8 mouse cellular contexts compared by ENCODE assay signal in the genomic region with DNA sequence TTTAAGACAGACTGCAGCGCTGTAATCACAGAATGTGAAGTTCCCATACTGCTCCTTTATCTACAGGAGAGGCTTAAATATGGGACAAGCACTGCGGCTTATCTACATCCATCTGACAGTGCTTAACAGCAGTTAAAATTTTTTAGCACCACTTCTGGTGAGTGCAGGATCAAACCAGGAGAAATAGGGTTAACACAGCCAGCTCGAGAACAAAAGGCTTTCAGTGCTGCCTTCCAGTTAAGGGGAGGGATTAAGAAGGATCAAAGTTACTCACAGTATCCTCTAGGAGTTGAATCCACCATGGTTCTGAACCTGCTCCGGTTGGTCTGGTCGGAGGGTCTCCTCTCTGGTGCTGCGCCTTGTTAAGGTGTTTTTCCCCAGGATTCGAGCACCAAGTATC. TPM values are rescaled to one million over a fixed set of nuclear protein-coding genes. Genes with fewer than 3 reads are reported as not detected.
DNase-seq lines count a peak whose midpoint lies in the region; ATAC-seq and TF ChIP-seq lines count a peak whose summit lies in the region.
"Not testable (repeated sequence)": the region's sequence is repeated elsewhere in the genome, so short reads cannot be mapped to it uniquely, and the experiment has no call there.

No protein-coding gene starts in this region.

- not testable (repeated sequence) for TF ChIP-seq EP300 in ES-Bruce4 (IDR thresholded peaks at IDR 0.05; ENCODE audit: insufficient read depth, low read depth, low read length)

- 18% methylated on average over 7 of the region's 7 CpGs for WGBS in embryonic facial prominence, embryonic 10.5 days
- 12% methylated on average over 7 of the region's 7 CpGs for WGBS in forebrain, embryonic 16.5 days
- WGBS in heart, embryonic 16.5 days: 16% methylated on average over 7 of the region's 7 CpGs
- WGBS in intestine, embryonic 16.5 days: 13% methylated on average over 7 of the region's 7 CpGs
- WGBS in limb, embryonic 13.5 days: 9% methylated on average over 7 of the region's 7 CpGs
- 14% methylated on average over 7 of the region's 7 CpGs for WGBS in lung, embryonic 16.5 days
- 12% methylated on average over 7 of the region's 7 CpGs for WGBS in neural tube, embryonic 12.5 days

- TF ChIP-seq CTCF in ES-Bruce4 (IDR thresholded peaks at IDR 0.05; ENCODE audit: low read depth, low read length): not testable (repeated sequence)

- DNase-seq in embryonic facial prominence, embryonic 10.5 days (ENCODE audit: low spot score): peak; percentile 24

- not testable (repeated sequence) for H3K27ac ChIP-seq in ES-Bruce4 (ENCODE audit: insufficient read depth, low read length); heart, embryonic 16.5 days (ENCODE audit: low read length); intestine, embryonic 16.5 days (ENCODE audit: low read length); limb, embryonic 13.5 days; lung, embryonic 16.5 days (ENCODE audit: low read length); neural tube, embryonic 12.5 days
- peak overlapping the region; percentile 89 for H3K27ac ChIP-seq in embryonic facial prominence, embryonic 10.5 days (replicated peaks)
- peak overlapping the region; percentile 96 for H3K27ac ChIP-seq in forebrain, embryonic 16.5 days (ENCODE audit: low read length)

- not testable (repeated sequence) for H3K36me3 ChIP-seq in ES-Bruce4 (ENCODE audit: control insufficient read depth, insufficient read depth, low read length, poor library complexity, severe bottlenecking); embryonic facial prominence, embryonic 10.5 days (replicated peaks); forebrain, embryonic 16.5 days (ENCODE audit: control insufficient read depth, insufficient read depth); heart, embryonic 16.5 days (ENCODE audit: control insufficient read depth, insufficient read depth); intestine, embryonic 16.5 days (ENCODE audit: control insufficient read depth, insufficient read depth, low read length); limb, embryonic 13.5 days; lung, embryonic 16.5 days (ENCODE audit: control insufficient read depth, insufficient read depth, low read length); neural tube, embryonic 12.5 days

- not testable (repeated sequence) for ATAC-seq in forebrain, embryonic 16.5 days; heart, embryonic 16.5 days (replicated peaks; ENCODE audit: extremely low read depth, insufficient read depth, low FRiP score); intestine, embryonic 16.5 days; limb, embryonic 13.5 days (ENCODE audit: low FRiP score, low read depth); lung, embryonic 16.5 days (ENCODE audit: low read depth); neural tube, embryonic 12.5 days (ENCODE audit: low FRiP score, low read depth)

- not testable (repeated sequence) for H3K9ac ChIP-seq in ES-Bruce4 (ENCODE audit: low read depth, poor library complexity, severe bottlenecking)
- peak overlapping the region; percentile 78 for H3K9ac ChIP-seq in forebrain, embryonic 16.5 days (replicated peaks; ENCODE audit: low read depth, low read length)
- H3K9ac ChIP-seq in heart, embryonic 16.5 days (ENCODE audit: low read length): peak overlapping the region; percentile 73
- H3K9ac ChIP-seq in intestine, embryonic 16.5 days (ENCODE audit: low read depth, low read length): 0 out of 2 replicates have a peak overlapping the region, but pooled peaks have one; percentile 6
- H3K9ac ChIP-seq in limb, embryonic 13.5 days: peak overlapping the region; percentile 71
- peak overlapping the region; percentile 48 for H3K9ac ChIP-seq in lung, embryonic 16.5 days (ENCODE audit: low read length)
- peak overlapping the region; percentile 73; the same call in 1 of the 2 replicates for H3K9ac ChIP-seq in neural tube, embryonic 12.5 days

- not testable (repeated sequence) for TF ChIP-seq POLR2A in ES-Bruce4 (IDR thresholded peaks at IDR 0.05; ENCODE audit: insufficient read depth, low read length)

- not testable (repeated sequence) for H3K27me3 ChIP-seq in ES-Bruce4 (ENCODE audit: control insufficient read depth, insufficient read depth, low read length, poor library complexity, severe bottlenecking); embryonic facial prominence, embryonic 10.5 days (replicated peaks; ENCODE audit: low read depth, poor library complexity, severe bottlenecking); forebrain, embryonic 16.5 days (replicated peaks; ENCODE audit: control insufficient read depth, insufficient read depth, low read length); heart, embryonic 16.5 days (ENCODE audit: control insufficient read depth, insufficient read depth, low read length); intestine, embryonic 16.5 days (replicated peaks; ENCODE audit: control insufficient read depth, insufficient read depth, low read length); limb, embryonic 13.5 days; lung, embryonic 16.5 days (ENCODE audit: control insufficient read depth, insufficient read depth, low read depth, low read length); neural tube, embryonic 12.5 days (replicated peaks)

- peak overlapping the region; percentile 49 for H3K4me2 ChIP-seq in forebrain, embryonic 16.5 days (ENCODE audit: low read length)
- H3K4me2 ChIP-seq in heart, embryonic 16.5 days (ENCODE audit: low read depth, low read length): peak overlapping the region; percentile 61
- peak overlapping the region; percentile 37; the same call in 1 of the 2 replicates for H3K4me2 ChIP-seq in intestine, embryonic 16.5 days (ENCODE audit: low read depth, low read length)
- peak overlapping the region; percentile 57 for H3K4me2 ChIP-seq in limb, embryonic 13.5 days (replicated peaks)
- H3K4me2 ChIP-seq in lung, embryonic 16.5 days (ENCODE audit: low read depth, low read length): peak overlapping the region; percentile 53
- peak overlapping the region; percentile 47 for H3K4me2 ChIP-seq in neural tube, embryonic 12.5 days (replicated peaks)

- H3K9me3 ChIP-seq in ES-Bruce4 (replicated peaks; ENCODE audit: control insufficient read depth, insufficient read depth, low read length, poor library complexity, severe bottlenecking); embryonic facial prominence, embryonic 10.5 days; forebrain, embryonic 16.5 days (ENCODE audit: control insufficient read depth, low read length); heart, embryonic 16.5 days (replicated peaks; ENCODE audit: control insufficient read depth, low read length); intestine, embryonic 16.5 days (ENCODE audit: control insufficient read depth, low read length); limb, embryonic 13.5 days; lung, embryonic 16.5 days (ENCODE audit: control insufficient read depth, low read length); neural tube, embryonic 12.5 days: not testable (repeated sequence)

- not testable (repeated sequence) for H3K4me1 ChIP-seq in ES-Bruce4 (ENCODE audit: control insufficient read depth, insufficient read depth, low read length); embryonic facial prominence, embryonic 10.5 days; forebrain, embryonic 16.5 days (replicated peaks; ENCODE audit: control insufficient read depth, insufficient read depth, low read length); heart, embryonic 16.5 days (ENCODE audit: control insufficient read depth, insufficient read depth, low read length); intestine, embryonic 16.5 days (ENCODE audit: control insufficient read depth, insufficient read depth, low read length); limb, embryonic 13.5 days; lung, embryonic 16.5 days (replicated peaks; ENCODE audit: control insufficient read depth, insufficient read depth, low read length); neural tube, embryonic 12.5 days

- H3K4me3 ChIP-seq in ES-Bruce4 (ENCODE audit: low read depth, low read length): peak overlapping the region; percentile 29; the same call in 1 of the 2 replicates
- peak overlapping the region; percentile 63 for H3K4me3 ChIP-seq in embryonic facial prominence, embryonic 10.5 days
- H3K4me3 ChIP-seq in forebrain, embryonic 16.5 days (replicated peaks; ENCODE audit: low read length): peak overlapping the region; percentile 61
- peak overlapping the region; percentile 61 for H3K4me3 ChIP-seq in heart, embryonic 16.5 days (ENCODE audit: low read length)
- peak overlapping the region; percentile 59 for H3K4me3 ChIP-seq in intestine, embryonic 16.5 days (ENCODE audit: low read length)
- H3K4me3 ChIP-seq in limb, embryonic 13.5 days: peak overlapping the region; percentile 55
- H3K4me3 ChIP-seq in lung, embryonic 16.5 days (ENCODE audit: low read length): peak overlapping the region; percentile 45
- H3K4me3 ChIP-seq in neural tube, embryonic 12.5 days: peak overlapping the region; percentile 53

RNA-seq across cellular contexts. Expression of a gene that starts 1.4 kb away (rescaled TPM):
- polyA plus RNA-seq in ES-Bruce4 (2011; ENCODE audit: insufficient read depth, insufficient read length, low read depth, missing spikeins): 4.4 TPM in 2 replicates
- 12.7 and 15.3 TPM in 2 replicates for polyA plus RNA-seq in embryonic facial prominence, embryonic 10.5 days (2016; fragmentation: Nextera tagmentation; extraction: Ambion mirVana)
- 30.3 and 35.7 TPM in 2 replicates for polyA plus RNA-seq in forebrain, embryonic 16.5 days (2015; fragmentation: Nextera tagmentation; extraction: Ambion mirVana)
- 9.4 and 9.5 TPM in 2 replicates for polyA plus RNA-seq in heart, embryonic 16.5 days (2015; fragmentation: Nextera tagmentation; extraction: Ambion mirVana)
- polyA plus RNA-seq in intestine, embryonic 16.5 days (2015; fragmentation: Nextera tagmentation; extraction: Ambion mirVana): 6.5 TPM in 2 replicates
- 19.4 and 22.5 TPM in 2 replicates for polyA plus RNA-seq in limb, embryonic 13.5 days (2015; fragmentation: Nextera tagmentation; extraction: Ambion mirVana)
- 10.2 and 11.1 TPM in 2 replicates for polyA plus RNA-seq in lung, embryonic 16.5 days (2015; fragmentation: Nextera tagmentation; extraction: Ambion mirVana)
- 34.8 and 37.1 TPM in 2 replicates for polyA plus RNA-seq in neural tube, embryonic 12.5 days (2016; fragmentation: Nextera tagmentation; extraction: Ambion mirVana)
